Mouse (Mus musculus) CH12.LX (cell line): Measurements from ENCODE around the gene Ror1. TPM values are rescaled to one million over a fixed set of nuclear protein-coding genes. Genes with fewer than 3 reads are reported as not detected.

Experiments used
- DNase-seq: peaks from one replicate; pipeline ENCODE4 v3.0.0-alpha.2; 2013; ENCODE audit errors: extremely low read depth
- H3K27ac ChIP-seq: 2 replicates; pipeline ENCODE4 v1.5.1; 2012; ENCODE audit warnings: low read depth, mild to moderate bottlenecking, control low read depth, moderate library complexity; ENCODE audit not compliant: insufficient read depth
- H3K27me3 ChIP-seq: replicated peaks from 2 replicates; pipeline ENCODE3; 2012; ENCODE audit warnings: inconsistent platforms
- H3K36me3 ChIP-seq, 2 experiments: replicated peaks in 1 of 2; 2 replicates each; pipeline versions ENCODE3 to v1.6.1; 2012; ENCODE audit warnings: inconsistent platforms in 1 of 2, low read length in 1 of 2, mild to moderate bottlenecking in 1 of 2, mixed read lengths in 1 of 2, moderate library complexity in 1 of 2; ENCODE audit not compliant: control insufficient read depth in 1 of 2, insufficient read depth in 1 of 2
- H3K4me1 ChIP-seq, 2 experiments: 2 replicates each; pipeline ENCODE4 v1.6.1; 2012; ENCODE audit warnings: inconsistent platforms in 1 of 2, moderate library complexity in 1 of 2; ENCODE audit not compliant: insufficient read depth in 2 of 2, control insufficient read depth in 1 of 2
- H3K4me2 ChIP-seq: 2 replicates; pipeline ENCODE4 v1.6.1; 2012; ENCODE audit warnings: low read depth, mild to moderate bottlenecking, control low read depth; ENCODE audit not compliant: poor library complexity, insufficient read depth, severe bottlenecking
- H3K4me3 ChIP-seq, 3 experiments: fragments of 150-350 bp in 1 of 3; sonication (generic) in 1 of 3; replicated peaks in 1 of 3; 2 replicates each; pipeline versions ENCODE3 to v1.5.1; 2011 to 2012; ENCODE audit warnings: low read depth in 2 of 3, low read length in 2 of 3, mild to moderate bottlenecking in 2 of 3, moderate library complexity in 2 of 3, control low read depth in 1 of 3, improper control_type of control experiment in 1 of 3, inconsistent platforms in 1 of 3, mixed read lengths in 1 of 3; ENCODE audit not compliant: poor library complexity in 1 of 3
- H3K79me2 ChIP-seq: replicated peaks from 2 replicates; pipeline ENCODE4 v1.6.1; 2012; ENCODE audit warnings: mild to moderate bottlenecking, moderate library complexity; ENCODE audit not compliant: control insufficient read depth, poor library complexity, insufficient read depth, severe bottlenecking; ENCODE audit errors: extremely low read depth
- H3K9ac ChIP-seq: 2 replicates; pipeline ENCODE4 v1.6.1; 2012; ENCODE audit warnings: low read depth, mild to moderate bottlenecking, control low read depth, moderate library complexity; ENCODE audit not compliant: insufficient read depth
- H3K9me3 ChIP-seq: replicated peaks from 2 replicates; pipeline ENCODE3; 2012; ENCODE audit warnings: low read length, inconsistent platforms, mixed read lengths
- BHLHE40 ChIP-seq: IDR thresholded peaks from 2 replicates; pipeline ENCODE4 v1.6.1; 2011; ENCODE audit warnings: mild to moderate bottlenecking, low read depth, low read length, improper control_type of control experiment
- CTCF ChIP-seq, 2 experiments: IDR thresholded peaks in 1 of 2; conservative IDR thresholded peaks in 1 of 2; 2 replicates each; pipeline ENCODE4 v1.5.1; 2011 to 2012; ENCODE audit warnings: low read depth in 2 of 2, low read length in 2 of 2, improper control_type of control experiment in 1 of 2, inconsistent platforms in 1 of 2, mild to moderate bottlenecking in 1 of 2, moderate library complexity in 1 of 2
- E2F4 ChIP-seq: IDR thresholded peaks from 2 replicates; pipeline ENCODE4 v1.6.1; 2011; ENCODE audit warnings: low read depth, low read length, improper control_type of control experiment; ENCODE audit not compliant: insufficient replicate concordance
- EP300 ChIP-seq: IDR thresholded peaks from 2 replicates; pipeline ENCODE4 v1.6.1; 2011; ENCODE audit warnings: low read length, improper control_type of control experiment
- ETS1 ChIP-seq: conservative IDR thresholded peaks from 2 replicates; pipeline ENCODE4 v1.6.1; 2012; ENCODE audit warnings: low read depth, mild to moderate bottlenecking, inconsistent platforms, low read length, improper control_type of control experiment, moderate library complexity
- IRF4 ChIP-seq: IDR thresholded peaks from 2 replicates; pipeline ENCODE4 v1.6.1; 2014; ENCODE audit warnings: low read depth, mild to moderate bottlenecking, inconsistent platforms, low read length, improper control_type of control experiment
- JUN ChIP-seq: IDR thresholded peaks from 2 replicates; pipeline ENCODE4 v1.6.1; 2011; ENCODE audit warnings: low read depth, mild to moderate bottlenecking, low read length, improper control_type of control experiment, moderate library complexity; ENCODE audit not compliant: insufficient read depth
- MAFK ChIP-seq: IDR thresholded peaks from 2 replicates; pipeline ENCODE4 v1.6.1; 2011; ENCODE audit warnings: low read length, improper control_type of control experiment; ENCODE audit not compliant: insufficient replicate concordance
- MXI1 ChIP-seq: IDR thresholded peaks from 2 replicates; pipeline ENCODE4 v1.6.1; 2011; ENCODE audit warnings: mild to moderate bottlenecking, low read depth, low read length, improper control_type of control experiment
- NELFE ChIP-seq: IDR thresholded peaks from 2 replicates; pipeline ENCODE4 v1.6.1; 2011; ENCODE audit warnings: low read depth, low read length, improper control_type of control experiment
- NRF1 ChIP-seq: IDR thresholded peaks from 2 replicates; pipeline ENCODE4 v1.6.1; 2014; ENCODE audit warnings: low read depth, mild to moderate bottlenecking, inconsistent platforms, low read length, improper control_type of control experiment, moderate library complexity
- PAX5 ChIP-seq: IDR thresholded peaks from 2 replicates; pipeline ENCODE4 v1.6.1; 2012; ENCODE audit warnings: low read length, inconsistent platforms, mixed read lengths
- POLR2A ChIP-seq: IDR thresholded peaks from 2 replicates; pipeline ENCODE4 v1.6.1; 2011; ENCODE audit warnings: low read depth, mild to moderate bottlenecking, improper control_type of control experiment, low read length
- POLR2AphosphoS2 ChIP-seq: IDR thresholded peaks from 2 replicates; pipeline ENCODE4 v1.6.1; 2011; ENCODE audit warnings: low read depth, low read length, improper control_type of control experiment
- RAD21 ChIP-seq: IDR thresholded peaks from 2 replicates; pipeline ENCODE4 v1.6.1; 2011; ENCODE audit warnings: low read depth, mild to moderate bottlenecking, low read length, improper control_type of control experiment, moderate library complexity
- RCOR1 ChIP-seq: conservative IDR thresholded peaks from 2 replicates; pipeline ENCODE4 v1.6.1; 2012; ENCODE audit warnings: low read depth, mild to moderate bottlenecking, inconsistent platforms, low read length, improper control_type of control experiment
- SMC3 ChIP-seq: IDR thresholded peaks from 2 replicates; pipeline ENCODE4 v1.6.1; 2011; ENCODE audit warnings: low read depth, low read length, improper control_type of control experiment
- TCF12 ChIP-seq: IDR thresholded peaks from 2 replicates; pipeline ENCODE4 v1.6.1; 2014; ENCODE audit warnings: low read depth, mild to moderate bottlenecking, inconsistent platforms, low read length, improper control_type of control experiment
- ZC3H11A ChIP-seq: IDR thresholded peaks from 2 replicates; pipeline ENCODE4 v1.6.1; 2012; ENCODE audit warnings: low read depth, mild to moderate bottlenecking, inconsistent platforms, low read length, improper control_type of control experiment
- ZMIZ1 ChIP-seq: IDR thresholded peaks from 2 replicates; pipeline ENCODE4 v1.6.1; 2012; ENCODE audit warnings: low read depth, mild to moderate bottlenecking, inconsistent platforms, low read length, improper control_type of control experiment
- ZNF384 ChIP-seq: IDR thresholded peaks from 2 replicates; pipeline ENCODE4 v1.6.1; 2012; ENCODE audit warnings: low read depth, low read length, improper control_type of control experiment, inconsistent platforms
- dilution Hi-C: fragments of 300-500 bp; cut with MboI; formaldehyde crosslinking; loops from 2 replicates; pipeline ENCODE4 v1.14.3; 2020; ENCODE audit warnings: low sequenced_read_pairs; ENCODE audit not compliant: extremely low pct_unique_long_range_greater_than_20kb, extremely low pct_ligation_motif_present
- in situ Hi-C: fragments of 300-500 bp; cut with MboI; formaldehyde crosslinking; loops from 3 replicates; pipeline ENCODE4 v1.14.3; 2019; ENCODE audit warnings: low sequenced_read_pairs, low pct_ligation_motif_present, low pct_unique_long_range_greater_than_20kb, mixed read lengths
- polyA plus RNA-seq: library from polyadenylated mRNA; unstranded; fragments of >175 nt; gene quantifications from 2 replicates; pipeline ENCODE4 v1.2.1, GENCODE M21; 2012; ENCODE audit warnings: low read depth; ENCODE audit not compliant: insufficient read length
- total RNA-seq, 2 experiments: library from RNA; depleted of rRNA; stranded (reverse); fragments of 300-350 nt in 1 of 2; fragments of >200 nt in 1 of 2; gene quantifications; 2 replicates each; pipeline ENCODE4 v1.2.3; 2012 to 2014

The Ror1 gene
- total and polyA plus RNA-seq, 3 experiments, result not detected

DNA sequence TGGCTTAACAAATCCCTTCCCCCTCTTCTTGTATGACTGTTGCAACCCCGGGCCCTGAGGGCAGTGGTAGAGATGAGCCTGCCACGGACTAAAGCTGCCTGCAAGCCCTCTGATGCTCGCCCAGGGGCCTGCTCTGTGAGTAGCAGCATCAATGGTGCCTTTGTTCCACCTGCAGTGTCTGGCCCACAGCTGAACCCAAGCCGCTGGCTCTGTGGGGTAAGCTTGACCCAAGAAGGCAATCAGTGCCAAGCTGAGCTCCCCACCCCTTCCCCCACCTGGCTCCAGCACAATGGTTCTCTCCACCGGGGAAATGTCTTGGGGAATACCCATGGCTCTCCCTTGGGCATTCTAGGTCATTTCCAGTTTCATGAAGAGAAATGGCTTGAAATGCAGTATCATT is 260.0 kb downstream of the Ror1 start:
- H3K27ac ChIP-seq, result no peak overlapping the region
- peaks cover 0 to 3% of the 10 kb centered on the region in 2 experiments; a peak in 1 of 4 replicates for H3K4me1 ChIP-seq
- dilution Hi-C loops, result no loop called here
- H3K9ac ChIP-seq, result no peak overlapping the region
- in situ Hi-C loops, result no loop called here
- no peak for TF ChIP-seq ETS1
- no peak for TF ChIP-seq RAD21
- no peak for TF ChIP-seq NELFE
- TF ChIP-seq EP300, result no peak
- no peak for TF ChIP-seq RCOR1
- no peak for TF ChIP-seq ZNF384
- no peak for TF ChIP-seq E2F4
- no peak for TF ChIP-seq ZMIZ1
- no peak for TF ChIP-seq BHLHE40
- TF ChIP-seq IRF4, result no peak
- TF ChIP-seq MXI1, result no peak
- no peak for TF ChIP-seq PAX5
- no peak for TF ChIP-seq JUN
- TF ChIP-seq TCF12, result no peak
- no peak for TF ChIP-seq MAFK
- TF ChIP-seq POLR2AphosphoS2, result no peak
- no peak for TF ChIP-seq SMC3
- no peak overlapping the region for H3K4me2 ChIP-seq
- no peaks in the 10 kb centered on the region for H3K79me2 ChIP-seq
- peak; percentile 12 for DNase-seq
- H3K27me3 ChIP-seq, result no peaks in the 10 kb centered on the region
- H3K36me3 ChIP-seq, result no peaks in the 10 kb centered on the region
- peaks cover 42% of the 10 kb centered on the region for H3K9me3 ChIP-seq
- H3K4me3 ChIP-seq, result no peak overlapping the region

DNA sequence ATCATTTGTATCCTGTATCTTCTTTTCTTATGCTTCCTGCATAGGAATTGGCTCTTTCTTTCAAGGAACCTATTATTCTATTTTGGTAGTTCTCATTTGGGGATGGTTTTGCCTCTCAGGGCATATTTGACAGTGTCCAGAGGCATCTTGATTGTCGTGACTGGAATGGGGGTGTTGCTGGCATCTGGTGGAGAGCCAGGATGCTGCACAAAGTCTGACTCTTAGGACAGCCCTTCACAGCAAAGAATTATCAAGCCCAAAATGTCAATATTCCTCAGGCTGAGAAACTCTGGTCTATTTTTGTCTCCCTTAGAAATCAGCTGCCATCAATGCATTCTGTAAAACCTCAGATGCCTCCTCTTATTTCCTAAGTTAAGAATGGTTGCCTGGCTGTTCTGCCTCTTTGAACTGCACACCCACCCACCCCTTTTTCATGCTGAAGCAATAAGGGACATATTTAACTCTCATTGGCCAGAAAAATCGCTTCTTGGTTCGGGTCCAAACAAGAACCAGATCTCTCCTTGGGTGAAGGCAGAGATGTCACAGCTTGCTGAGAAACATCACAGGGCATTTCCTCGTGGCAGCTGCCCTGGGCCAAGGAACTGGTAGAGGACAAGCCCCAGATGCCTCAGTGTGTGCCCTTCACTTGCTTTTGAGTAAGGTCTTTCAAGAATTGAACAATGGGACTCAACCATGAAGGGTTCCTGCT is 262.4 kb downstream of the Ror1 start:
- dilution Hi-C loops (no loop called here), in situ Hi-C loops (no loop called here)
- no peak overlapping the region for H3K4me2 ChIP-seq
- no peak overlapping the region for H3K9ac ChIP-seq
- no peaks in the 10 kb centered on the region for H3K27me3 ChIP-seq
- no peak for DNase-seq
- TF ChIP-seq RAD21 (no peak), POLR2A (no peak), ZNF384 (no peak), ZC3H11A (no peak), NRF1 (no peak), CTCF (conservative IDR thresholded peaks at IDR 0.05 in 1 of 2, IDR thresholded peaks at IDR 0.05 in 1 of 2; ENCODE audit: low read depth in 2 of 2, low read length in 2 of 2) (no peak)
- peaks cover 44% of the 10 kb centered on the region for H3K9me3 ChIP-seq
- H3K27ac ChIP-seq, result no peak overlapping the region
- no peaks in the 10 kb centered on the region for H3K36me3 ChIP-seq
- H3K79me2 ChIP-seq, result no peaks in the 10 kb centered on the region
- H3K4me3 ChIP-seq, result no peak overlapping the region
- peaks cover 0 to 3% of the 10 kb centered on the region in 2 experiments; a peak in 1 of 4 replicates for H3K4me1 ChIP-seq
